Mouse (Mus musculus) limb, embryonic 15.5 days (tissue): ENCODE measurements around the gene Gm9964. TPM values are rescaled to one million over a fixed set of nuclear protein-coding genes. Genes with fewer than 3 reads are reported as not detected.

ENCODE experiments used
- polyA plus RNA-seq: library from polyadenylated mRNA; unstranded; fragments of >200 nt; fragmentation: Nextera tagmentation; extraction: Ambion mirVana; gene quantifications from 2 replicates; pipeline ENCODE4 v1.2.1, GENCODE M21; 2015

The Gm9964 gene
- polyA plus RNA-seq, 1 experiment from 2014 or later = not detected

Other genes with a start within 250 kb of the Gm9964 start
- 4.0 and 5.2 TPM in 2 replicates for gene Ksr1, start 150.5 kb downstream of the Gm9964 start, polyA plus RNA-seq
- gene Wsb1, start 42.2 kb downstream of the Gm9964 start, polyA plus RNA-seq = 248 and 274 TPM in 2 replicates
- 4.2 and 5.2 TPM in 2 replicates for gene Nf1, start 42.8 kb upstream of the Gm9964 start, polyA plus RNA-seq
- gene Omg, start 207.2 kb upstream of the Gm9964 start, polyA plus RNA-seq = 0.17 and 0.20 TPM in 2 replicates
- 1.1 and 1.6 TPM in 2 replicates for gene Evi2b, start 226.9 kb upstream of the Gm9964 start, polyA plus RNA-seq
- 0.53 and 0.64 TPM in 2 replicates for gene Evi2, start 233.7 kb upstream of the Gm9964 start, polyA plus RNA-seq
- 6.4 and 7.1 TPM in 2 replicates for gene Evi2a, start 233.7 kb upstream of the Gm9964 start, polyA plus RNA-seq